Mouse (Mus musculus) left cerebral cortex, postnatal 10 days (tissue): ENCODE measurements around the gene Gm9045. TPM values are rescaled to one million over a fixed set of nuclear protein-coding genes. Genes with fewer than 3 reads are reported as not detected.
"Not testable (repeated sequence)": the region's sequence is repeated elsewhere in the genome, so short reads cannot be mapped to it uniquely, and the experiment has no call there.

Experiments
- DNase-seq, 2 experiments: peaks; one replicate each; pipeline ENCODE4 v3.0.0; 2021 to 2022; ENCODE audit warnings: low spot score in 2 of 2, mixed read lengths in 1 of 2; ENCODE audit errors: extremely low spot score in 1 of 2
- intact Hi-C: fragments of 180-260 bp; cut with DNase I; formaldehyde crosslinking; loops from one replicate; pipeline ENCODE4 v1.15.1; 2025
- total RNA-seq, 2 experiments: library from RNA; stranded (reverse); gene quantifications; 2 replicates each; pipeline ENCODE4 v1.2.3; 2021

Gm9045 gene
- not detected for total RNA-seq

DNA sequence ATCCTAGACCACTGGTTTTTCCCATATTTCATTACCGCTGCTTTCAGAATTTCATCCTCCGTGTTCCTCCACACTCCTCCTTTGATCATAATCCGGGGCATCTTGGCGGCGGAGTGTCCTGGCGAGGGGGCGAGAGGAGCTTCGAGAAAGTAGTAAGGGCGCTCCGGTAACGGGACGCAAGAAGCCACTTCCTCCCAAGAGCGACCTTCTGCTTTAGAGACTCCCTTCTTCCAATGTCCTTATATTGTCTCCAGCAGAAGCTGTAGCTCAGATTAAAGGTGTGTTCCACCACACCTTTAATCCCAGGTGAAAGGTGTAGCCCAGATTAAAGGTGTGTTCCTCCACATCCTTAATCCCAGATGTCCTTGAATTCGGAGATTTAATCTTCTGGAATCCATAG is at the start of gene Gm9045:
Gene Gm9045 (minus strand): TSS at position 101 of the 400 bp plus-strand sequence.
- DNase-seq, intact Hi-C loops: not testable (repeated sequence)

DNA sequence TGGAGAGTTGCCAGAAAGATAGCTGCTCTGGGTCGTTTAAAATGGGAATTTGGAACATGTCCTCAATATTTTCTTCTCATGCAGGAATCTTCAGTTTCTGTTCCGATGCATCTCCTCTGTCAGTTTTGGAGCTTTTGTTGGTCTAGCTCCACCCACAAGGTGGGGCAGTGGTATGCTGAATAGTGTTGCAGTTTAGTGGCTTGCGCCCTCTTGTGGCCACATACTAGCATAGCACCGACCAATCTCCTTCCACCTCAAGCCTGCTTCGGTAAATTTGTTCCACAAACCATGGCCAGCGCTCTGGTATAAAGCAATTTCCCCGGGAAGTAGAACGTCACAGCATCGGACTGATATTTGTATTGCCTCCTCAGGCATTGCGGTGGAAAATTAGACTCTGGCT is 32.8 kb upstream of the Gm9045 start:
- peak; percentile 85 to 87 for DNase-seq
- intact Hi-C loops, result no loop called here

DNA sequence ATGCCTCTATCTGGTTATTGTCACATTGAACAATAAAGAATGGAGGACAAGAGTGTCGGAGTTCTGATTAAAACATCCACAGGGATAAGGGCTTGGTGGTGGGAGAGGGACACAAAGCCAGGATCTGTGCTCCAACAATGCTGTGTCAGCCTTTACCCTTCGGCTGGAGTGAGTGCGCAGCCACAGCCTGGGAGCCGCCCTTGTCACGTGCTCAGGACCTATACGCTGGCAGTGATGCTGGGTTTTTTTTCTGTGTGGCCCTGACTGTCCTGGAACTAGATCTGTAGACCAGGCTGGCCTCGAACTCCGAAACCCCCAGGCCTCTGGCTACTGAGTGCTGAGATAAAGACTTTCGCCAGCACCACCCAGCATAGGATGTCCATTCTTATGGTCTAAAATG is 31.9 kb upstream of the Gm9045 start:
- intact Hi-C loops, result no loop called here
- DNase-seq, result no peak

DNA sequence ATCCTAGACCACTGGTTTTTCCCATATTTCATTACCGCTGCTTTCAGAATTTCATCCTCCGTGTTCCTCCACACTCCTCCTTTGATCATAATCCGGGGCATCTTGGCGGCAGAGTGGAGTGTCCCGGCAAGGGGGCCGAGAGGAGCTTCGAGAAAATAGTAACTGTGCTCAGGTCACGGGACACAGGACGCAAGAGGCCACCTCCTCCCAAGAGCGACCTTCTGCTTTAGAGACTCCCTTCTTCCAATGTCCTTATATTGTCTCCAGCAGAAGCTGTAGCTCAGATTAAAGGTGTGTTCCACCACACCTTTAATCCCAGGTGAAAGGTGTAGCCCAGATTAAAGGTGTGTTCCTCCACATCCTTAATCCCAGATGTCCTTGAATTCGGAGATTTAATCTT is 16.4 kb upstream of the Gm9045 start, which contains the start of gene Gm9049:
Gene Gm9049 (minus strand): TSS at position 101 of the 400 bp plus-strand sequence.
- intact Hi-C loops, DNase-seq: not testable (repeated sequence)

DNA sequence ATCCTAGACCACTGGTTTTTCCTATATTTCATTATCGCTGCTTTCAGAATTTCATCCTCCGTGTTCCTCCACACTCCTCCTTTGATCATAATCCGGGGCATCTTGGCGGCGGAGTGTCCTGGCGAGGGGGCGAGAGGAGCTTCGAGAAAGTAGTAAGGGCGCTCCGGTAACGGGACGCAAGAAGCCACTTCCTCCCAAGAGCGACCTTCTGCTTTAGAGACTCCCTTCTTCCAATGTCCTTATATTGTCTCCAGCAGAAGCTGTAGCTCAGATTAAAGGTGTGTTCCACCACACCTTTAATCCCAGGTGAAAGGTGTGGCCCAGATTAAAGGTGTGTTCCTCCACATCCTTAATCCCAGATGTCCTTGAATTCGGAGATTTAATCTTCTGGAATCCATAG is 10.9 kb upstream of the Gm9045 start, which contains the start of gene Gm9048:
Gene Gm9048 (minus strand): TSS at position 101 of the 400 bp plus-strand sequence.
- intact Hi-C loops, DNase-seq: not testable (repeated sequence)

DNA sequence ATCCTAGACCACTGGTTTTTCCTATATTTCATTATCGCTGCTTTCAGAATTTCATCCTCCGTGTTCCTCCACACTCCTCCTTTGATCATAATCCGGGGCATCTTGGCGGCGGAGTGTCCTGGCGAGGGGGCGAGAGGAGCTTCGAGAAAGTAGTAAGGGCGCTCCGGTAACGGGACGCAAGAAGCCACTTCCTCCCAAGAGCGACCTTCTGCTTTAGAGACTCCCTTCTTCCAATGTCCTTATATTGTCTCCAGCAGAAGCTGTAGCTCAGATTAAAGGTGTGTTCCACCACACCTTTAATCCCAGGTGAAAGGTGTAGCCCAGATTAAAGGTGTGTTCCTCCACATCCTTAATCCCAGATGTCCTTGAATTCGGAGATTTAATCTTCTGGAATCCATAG is 5.5 kb upstream of the Gm9045 start, which contains the start of gene Gm9046:
Gene Gm9046 (minus strand): TSS at position 101 of the 400 bp plus-strand sequence.
- DNase-seq, intact Hi-C loops: not testable (repeated sequence)

DNA sequence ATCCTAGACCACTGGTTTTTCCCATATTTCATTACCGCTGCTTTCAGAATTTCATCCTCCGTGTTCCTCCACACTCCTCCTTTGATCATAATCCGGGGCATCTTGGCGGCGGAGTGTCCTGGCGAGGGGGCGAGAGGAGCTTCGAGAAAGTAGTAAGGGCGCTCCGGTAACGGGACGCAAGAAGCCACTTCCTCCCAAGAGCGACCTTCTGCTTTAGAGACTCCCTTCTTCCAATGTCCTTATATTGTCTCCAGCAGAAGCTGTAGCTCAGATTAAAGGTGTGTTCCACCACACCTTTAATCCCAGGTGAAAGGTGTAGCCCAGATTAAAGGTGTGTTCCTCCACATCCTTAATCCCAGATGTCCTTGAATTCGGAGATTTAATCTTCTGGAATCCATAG is 5.3 kb downstream of the Gm9045 start, which contains the start of gene Gm9044:
Gene Gm9044 (minus strand): TSS at position 101 of the 400 bp plus-strand sequence.
- DNase-seq, intact Hi-C loops: not testable (repeated sequence)

DNA sequence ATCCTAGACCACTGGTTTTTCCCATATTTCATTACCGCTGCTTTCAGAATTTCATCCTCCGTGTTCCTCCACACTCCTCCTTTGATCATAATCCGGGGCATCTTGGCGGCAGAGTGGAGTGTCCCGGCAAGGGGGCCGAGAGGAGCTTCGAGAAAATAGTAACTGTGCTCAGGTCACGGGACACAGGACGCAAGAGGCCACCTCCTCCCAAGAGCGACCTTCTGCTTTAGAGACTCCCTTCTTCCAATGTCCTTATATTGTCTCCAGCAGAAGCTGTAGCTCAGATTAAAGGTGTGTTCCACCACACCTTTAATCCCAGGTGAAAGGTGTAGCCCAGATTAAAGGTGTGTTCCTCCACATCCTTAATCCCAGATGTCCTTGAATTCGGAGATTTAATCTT is 10.8 kb downstream of the Gm9045 start, which contains the start of gene Gm9040:
Gene Gm9040 (minus strand): TSS at position 101 of the 400 bp plus-strand sequence.
- DNase-seq, intact Hi-C loops: not testable (repeated sequence)

DNA sequence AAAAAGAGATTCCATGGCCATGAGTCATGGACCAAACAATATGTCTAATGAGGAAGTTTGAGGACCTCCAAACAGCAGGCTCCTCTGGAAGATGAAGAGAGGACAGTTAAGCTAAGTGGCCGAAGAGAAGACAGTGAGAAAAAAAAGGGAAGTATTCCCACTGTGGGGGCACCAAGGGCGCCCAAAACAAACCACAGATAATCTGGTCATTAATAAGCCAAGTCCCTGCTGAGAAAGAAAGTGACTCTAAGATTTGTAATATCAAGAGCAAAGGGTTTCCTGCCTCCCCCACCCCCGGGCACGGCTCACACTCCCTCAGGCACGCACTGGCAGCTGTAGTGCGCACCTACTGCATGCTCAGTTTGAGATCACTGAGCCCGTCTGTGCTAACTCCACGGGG is 18.6 kb downstream of the Gm9045 start:
- intact Hi-C loops, result no loop called here
- DNase-seq, result no peak

DNA sequence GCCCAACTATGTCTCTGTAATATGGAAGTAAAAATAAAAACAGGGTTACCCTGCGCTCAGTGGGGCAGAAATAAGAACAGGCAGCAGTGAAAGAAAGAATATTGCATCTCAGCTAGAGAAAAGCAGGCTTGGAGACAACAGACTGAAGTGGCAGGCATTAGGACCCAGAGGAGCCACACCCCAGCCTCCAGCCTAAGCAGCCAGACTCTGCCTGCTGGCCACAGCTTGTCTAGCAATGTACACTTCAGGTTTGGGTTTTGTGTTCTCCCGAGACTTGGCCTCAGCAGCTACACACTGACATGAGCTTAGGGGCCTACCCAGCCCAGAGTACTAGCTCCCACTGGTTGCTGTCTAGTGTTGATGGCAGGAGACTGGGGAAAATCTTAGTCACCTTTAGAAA is 35.5 kb downstream of the Gm9045 start:
- DNase-seq, intact Hi-C loops: not testable (repeated sequence)

DNA sequence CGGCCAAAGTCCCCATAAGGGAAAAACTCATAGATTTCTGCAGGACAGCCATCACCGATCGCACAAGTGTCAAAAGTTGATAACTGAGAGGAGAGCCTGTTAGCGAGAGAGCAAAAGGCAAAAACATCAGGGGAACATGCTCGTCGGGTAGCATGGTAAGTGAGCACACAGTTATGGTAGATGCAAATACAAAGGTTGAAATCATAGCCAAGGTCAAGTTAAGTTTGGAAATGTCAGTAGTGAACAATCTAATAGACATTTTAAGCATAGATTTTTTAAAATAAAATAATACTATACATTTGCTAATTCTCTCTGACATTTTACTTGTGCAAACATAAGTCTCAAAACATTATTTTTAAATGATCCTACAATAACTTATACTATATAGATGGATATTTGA is 42.7 kb downstream of the Gm9045 start, which contains the start of gene Iltifb:
Gene Iltifb (minus strand): TSS at position 101 of the 400 bp plus-strand sequence.
- no peak for DNase-seq
- intact Hi-C loops, result no loop called here

Other genes starting within 250 kb of the Gm9045 start
- gene Mdm1, start 196.0 kb downstream of the Gm9045 start, total RNA-seq, result 10 to 100 TPM; 10.3 to 10.9 TPM
- gene Il22, start 132.9 kb downstream of the Gm9045 start, total RNA-seq, result not detected
- under 1 TPM; 0.71 to 0.84 TPM for gene Gm32717, start 97.1 kb downstream of the Gm9045 start, total RNA-seq
- gene Gm32802, start 79.1 kb downstream of the Gm9045 start, total RNA-seq, result under 1 TPM; 0.71 to 0.84 TPM
- under 1 TPM in 1 of 2 experiments, not detected in 1; 0.51 TPM for gene Iltifb, start 42.8 kb downstream of the Gm9045 start, total RNA-seq
- not detected for gene Gm9040, start 10.9 kb downstream of the Gm9045 start, total RNA-seq
- not detected for gene Gm9044, start 5.4 kb downstream of the Gm9045 start, total RNA-seq
- not detected for gene Gm9046, start 5.4 kb upstream of the Gm9045 start, total RNA-seq
- under 1 TPM in 1 of 2 experiments, not detected in 1; 0.18 TPM for gene Gm9048, start 10.8 kb upstream of the Gm9045 start, total RNA-seq
- gene Gm9049, start 16.3 kb upstream of the Gm9045 start, total RNA-seq, result not detected
- gene Ifng, start 103.2 kb upstream of the Gm9045 start, total RNA-seq, result not detected